Mouse (Mus musculus): ENCODE measurements at regions not wholly inside any gene's neighbourhood (a gene's known extent, or its start where the extent isn't known, plus 50 kb on each side); places are given as distances from the start of the nearest gene placed in this dataset.

DNA sequence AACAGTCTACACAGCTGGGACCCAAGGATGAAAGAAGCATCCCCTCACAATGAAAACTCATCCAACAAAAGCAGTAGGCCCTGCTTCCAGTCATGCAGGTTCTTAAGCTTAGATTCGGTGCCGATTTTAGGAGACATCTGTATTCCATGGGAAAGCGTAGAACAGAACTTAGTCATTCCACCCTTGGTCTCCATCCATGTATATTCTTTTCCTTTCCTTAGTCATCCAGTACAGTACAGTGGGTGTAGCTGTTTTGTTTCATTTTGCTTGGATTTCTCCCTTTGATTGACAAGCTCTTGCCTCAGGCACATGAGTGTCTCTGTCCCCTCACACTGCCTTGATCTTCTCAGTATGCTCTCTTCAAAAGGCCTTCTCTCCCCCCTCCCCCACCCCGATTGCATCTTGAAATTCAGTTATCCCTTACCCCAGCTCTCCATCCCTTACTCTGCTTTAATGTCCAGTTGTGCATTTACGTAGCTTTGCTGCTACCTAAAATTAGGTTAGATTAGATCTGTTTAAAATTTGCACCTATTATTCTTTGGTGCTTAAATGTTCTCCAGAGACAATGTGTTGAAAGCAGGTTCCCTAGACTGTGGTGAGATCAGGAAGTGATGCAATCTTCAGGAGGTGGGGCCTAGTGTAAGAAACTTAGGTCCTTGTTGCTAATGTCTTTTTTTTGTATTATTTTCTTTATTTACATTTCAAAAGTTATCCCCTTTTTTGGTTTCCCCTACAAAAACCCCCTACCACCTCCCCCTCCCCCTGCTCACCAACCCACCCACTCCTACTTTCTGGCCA, 60.8 kb upstream of the Snap25 start:
- no peak for DNase-seq (ENCODE audit: low spot score)
- 91% methylated on average over 5 of the region's 5 CpGs for WGBS
- Histone ChIP-seq H3K4me3 (ENCODE audit: low read depth, low read length) (no peak overlapping the region), H3K27ac (replicated peaks; ENCODE audit: low read depth, low read length) (no peak overlapping the region), H3K4me1 (ENCODE audit: control insufficient read depth, insufficient read depth, low read length) (no peaks in the 10 kb centered on the region), H3K9ac (ENCODE audit: low read length) (no peak overlapping the region), H3K36me3 (ENCODE audit: control insufficient read depth, insufficient read depth, low read length) (no peaks in the 10 kb centered on the region), H3K4me2 (ENCODE audit: low read depth, severe bottlenecking) (no peak overlapping the region), H3K27me3 (ENCODE audit: control insufficient read depth, insufficient read depth, low read length) (no peaks in the 10 kb centered on the region), H3K9me3 (ENCODE audit: control insufficient read depth, low read length) (no peaks in the 10 kb centered on the region)
- no peak for ATAC-seq (ENCODE audit: insufficient number of reproducible peaks, low FRiP score, low TSS enrichment, low read depth)

Measured in limb, embryonic 11.5 days (tissue).